Mouse (Mus musculus): ENCODE results near the gene Tgif1.

Tgif1 gene

DNA sequence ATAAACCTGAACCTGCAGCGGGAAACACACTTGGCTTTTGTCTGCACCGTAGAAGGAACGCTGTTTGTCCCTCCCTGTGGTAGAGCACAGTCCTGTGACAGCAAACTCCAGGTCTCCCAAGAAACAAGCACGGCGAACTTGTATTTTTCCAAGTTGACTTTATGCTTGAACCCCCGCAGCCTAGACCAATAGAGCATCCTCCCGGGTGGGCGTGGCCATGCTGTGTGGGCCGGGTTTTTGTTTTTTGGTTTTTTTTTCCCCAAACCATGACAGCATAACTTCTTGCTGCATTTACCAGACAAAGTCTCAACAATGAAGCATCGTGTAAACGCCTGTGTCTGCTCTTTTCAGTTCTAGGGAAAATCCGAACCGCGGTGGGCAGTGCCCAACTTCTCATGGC lies 44.5 kb downstream of the Tgif1 start:
- in situ Hi-C loops (cut with MseI, MboI) = no loop called here

DNA sequence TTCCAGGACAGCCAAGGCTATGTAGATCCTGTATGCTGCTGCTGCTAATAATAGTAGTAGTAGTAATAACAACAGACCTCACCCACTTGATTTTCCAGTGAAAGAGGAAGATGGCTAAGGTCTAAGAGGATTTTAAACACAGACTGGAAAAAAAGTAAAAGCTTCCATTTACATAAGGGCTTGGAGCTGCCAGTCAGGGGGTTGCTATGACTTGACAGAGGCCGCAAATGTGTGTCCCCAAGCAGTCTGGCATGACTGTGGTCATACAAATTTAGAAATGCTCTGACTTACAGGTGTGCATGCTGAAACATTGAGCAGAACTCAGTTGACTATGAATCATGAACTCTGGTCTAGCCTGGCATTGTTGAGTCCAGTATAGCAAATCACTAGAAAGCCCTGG lies 45.5 kb downstream of the Tgif1 start:
- in situ Hi-C loops (cut with MseI, MboI) = no loop called here

DNA sequence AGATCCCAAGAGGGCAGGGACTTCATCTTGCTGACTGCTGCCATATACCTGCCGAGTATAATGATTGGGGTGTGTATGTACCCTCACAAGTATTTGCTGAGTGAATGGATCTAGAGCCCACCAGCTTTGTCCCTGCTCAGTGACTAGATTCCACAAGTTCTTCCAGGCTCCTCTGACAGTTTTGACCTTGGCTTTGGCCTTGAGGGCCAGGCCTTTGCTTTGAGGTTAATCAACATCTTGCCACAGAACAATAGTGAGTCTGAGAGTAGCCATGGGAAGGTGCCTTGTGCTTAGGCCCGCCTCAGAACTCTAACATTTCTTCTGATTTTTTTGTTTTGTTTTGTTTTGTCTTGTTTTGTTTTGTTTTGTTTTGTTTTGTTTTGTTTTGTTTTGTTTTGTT lies 46.7 kb downstream of the Tgif1 start:
- in situ Hi-C loops (cut with MseI, MboI) = no loop called here

DNA sequence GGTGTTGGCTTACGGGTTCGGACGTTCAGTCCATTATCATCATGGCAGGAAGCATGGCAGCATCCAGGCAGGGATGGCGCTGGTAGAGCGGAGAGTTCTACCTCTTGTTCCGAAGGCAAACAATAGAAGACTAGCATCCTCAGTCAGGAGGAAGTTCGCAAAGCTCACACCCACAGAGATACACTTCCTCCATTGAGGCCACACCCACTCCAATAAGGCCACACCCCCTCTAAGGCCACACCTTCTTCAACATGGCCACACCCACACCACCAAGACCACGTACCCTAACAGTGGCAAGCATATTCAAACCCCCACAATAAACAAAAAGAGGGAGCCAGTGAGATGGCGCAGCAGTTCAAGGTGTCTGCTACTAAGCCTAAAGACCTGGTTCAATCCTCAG lies 47.5 kb downstream of the Tgif1 start:
- in situ Hi-C loops (cut with MseI, MboI) = no loop called here

DNA sequence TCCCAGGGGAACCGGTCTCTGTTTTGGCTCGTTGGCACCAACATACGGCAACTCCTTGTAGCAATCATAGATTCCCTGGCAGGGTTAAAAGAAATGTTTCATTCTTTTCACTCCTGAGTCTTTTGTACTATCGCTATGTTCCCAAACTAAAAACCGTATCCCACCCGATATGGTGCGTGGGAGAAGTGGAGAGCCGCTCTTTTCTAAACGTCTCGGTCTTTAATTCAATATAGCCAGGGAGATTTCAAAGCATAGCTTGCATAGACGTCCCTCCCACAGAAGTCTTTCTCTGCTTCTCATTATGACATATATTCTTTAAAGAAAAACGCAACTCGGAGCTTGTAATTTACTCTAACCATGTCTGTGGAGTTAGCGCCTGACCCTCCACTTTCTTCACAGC lies 51.3 kb downstream of the Tgif1 start:
- in situ Hi-C loops (cut with MseI, MboI) = no loop called here

DNA sequence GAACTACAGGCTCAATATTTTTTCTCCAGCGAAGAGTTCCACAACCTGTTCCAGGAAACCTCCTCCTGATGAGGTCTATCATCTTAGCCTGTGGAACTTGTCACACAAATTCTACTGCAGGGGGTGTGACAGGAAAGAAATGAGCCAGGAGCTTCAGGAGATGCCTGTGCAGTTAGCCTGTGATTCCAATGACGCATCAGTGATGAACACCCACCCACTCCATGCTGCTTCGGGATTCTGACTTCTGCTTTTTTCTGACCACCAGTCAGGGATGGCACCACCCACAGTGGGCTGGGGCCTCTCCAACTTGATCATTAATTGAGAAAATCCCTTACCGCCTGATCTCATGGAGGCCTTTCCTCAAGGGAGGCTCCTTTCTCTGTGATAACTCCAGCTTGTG lies 54.1 kb downstream of the Tgif1 start:
- in situ Hi-C loops (cut with MseI, MboI) = no loop called here

DNA sequence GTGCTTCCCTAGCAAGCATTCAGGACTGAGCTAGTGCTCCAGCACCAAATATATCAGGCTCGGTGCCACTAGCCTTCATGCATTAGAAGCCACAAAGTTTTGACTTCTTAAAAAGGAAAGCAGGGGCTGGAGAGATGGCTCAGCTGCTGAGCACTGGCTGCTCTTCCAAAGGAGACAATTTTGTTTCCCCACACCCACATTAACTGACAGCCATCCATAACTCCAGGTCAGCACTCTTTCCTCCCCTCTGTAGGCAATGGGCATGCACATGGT lies 55.6 kb downstream of the Tgif1 start:
- in situ Hi-C loops (cut with MseI, MboI) = no loop called here

DNA sequence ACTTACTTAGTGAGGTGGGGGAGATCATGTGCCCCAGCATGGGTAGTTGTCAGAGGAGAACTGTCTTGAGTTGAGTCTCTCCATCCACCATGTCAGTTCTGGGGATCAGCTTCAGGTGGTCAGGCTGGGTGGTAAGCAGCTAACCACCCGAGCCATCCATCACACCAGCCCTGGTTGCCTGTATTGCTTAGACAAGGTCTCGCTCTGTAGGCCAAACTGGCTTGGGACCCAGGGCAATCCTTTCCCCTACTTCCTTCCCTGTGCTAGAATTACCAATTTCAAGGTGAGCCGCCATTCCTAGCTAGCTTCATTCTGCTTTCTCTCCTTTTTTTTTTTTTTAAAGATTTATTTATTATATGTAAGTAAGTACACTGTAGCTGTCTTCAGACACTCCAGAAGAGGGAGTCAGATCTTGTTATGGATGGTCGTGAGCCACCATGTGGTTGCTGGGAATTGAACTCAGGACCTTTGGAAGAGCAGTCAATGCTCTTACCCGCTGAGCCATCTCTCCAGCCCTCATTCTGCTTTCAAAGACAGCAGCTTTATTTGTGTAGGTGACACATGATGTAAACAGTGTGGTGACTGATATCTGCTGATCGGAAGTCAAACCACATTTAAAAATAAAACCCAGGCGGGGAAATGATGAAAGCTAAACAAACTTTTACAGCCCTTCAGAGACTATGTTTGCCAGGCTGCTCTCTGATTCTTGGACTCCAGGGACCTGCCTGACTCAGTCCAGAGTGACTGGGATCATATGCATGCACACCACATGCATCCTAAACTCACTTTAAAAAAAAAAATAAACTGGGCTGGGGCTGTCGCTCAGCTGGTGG lies 56.2 kb downstream of the Tgif1 start:
- in situ Hi-C loops (cut with MseI, MboI) = no loop called here

DNA sequence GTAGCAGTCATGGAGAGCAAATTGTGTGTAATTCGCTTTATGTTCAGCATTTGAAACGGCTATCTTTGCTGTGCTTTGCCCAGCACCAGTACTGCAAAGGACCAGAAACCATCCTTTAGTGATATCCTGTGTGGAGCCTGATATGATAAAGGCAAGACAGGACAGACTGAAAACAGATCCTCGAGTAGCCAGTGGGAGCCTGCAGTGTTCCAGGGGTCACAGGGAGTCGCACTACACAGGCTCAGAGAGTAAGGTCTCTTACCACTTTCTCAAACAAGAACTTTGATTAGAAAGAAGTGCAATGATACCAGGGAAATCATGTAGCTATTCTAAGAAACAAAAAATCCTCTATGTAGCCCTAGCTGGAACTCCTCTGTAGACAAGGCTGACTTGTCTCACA lies 58.1 kb downstream of the Tgif1 start:
- in situ Hi-C loops (cut with MseI, MboI) = no loop called here

DNA sequence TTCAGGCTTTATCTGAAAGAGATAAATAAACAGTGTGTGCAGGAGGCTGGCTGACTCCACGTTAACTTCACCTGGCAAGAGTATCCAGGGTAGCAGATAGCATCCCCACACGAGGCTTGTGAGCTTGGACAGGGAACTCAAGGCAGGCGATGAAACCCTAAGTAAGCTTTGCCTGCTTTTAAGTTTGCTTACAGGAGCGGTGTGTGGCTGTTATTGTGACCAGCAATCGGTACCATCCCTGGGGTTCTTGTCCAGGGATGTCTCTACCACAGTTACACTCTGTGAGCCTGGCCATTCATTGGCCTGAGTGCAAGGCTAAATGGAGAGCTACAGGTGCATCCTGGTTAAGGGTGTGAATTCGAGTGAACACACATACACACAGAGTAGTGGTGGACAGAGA lies 58.6 kb downstream of the Tgif1 start:
- in situ Hi-C loops (cut with MseI, MboI) = no loop called here

DNA sequence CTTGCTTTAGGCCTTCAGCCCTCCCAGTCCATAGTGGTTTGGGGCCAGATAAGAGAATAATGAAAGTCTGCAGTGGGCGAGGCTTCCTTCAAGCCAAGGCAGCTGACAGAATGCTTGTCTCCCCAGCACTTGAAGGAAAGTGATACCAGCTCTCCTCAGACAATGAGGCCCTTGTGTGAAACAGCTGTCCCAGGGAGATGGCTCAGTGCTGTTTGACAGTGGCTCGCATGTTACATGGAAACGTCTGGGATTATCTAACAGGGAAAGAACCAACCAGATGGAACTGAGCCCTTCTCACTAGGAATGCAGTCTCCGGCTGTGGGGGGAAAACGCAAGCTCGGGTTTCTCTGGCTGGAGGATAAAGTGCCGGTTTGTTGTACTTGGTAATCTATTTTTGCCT lies 59.1 kb downstream of the Tgif1 start:
- in situ Hi-C loops (cut with MseI, MboI) = no loop called here

Data from mouse trophoblast stem cell (cell line).